ENCODE assay signal across 8 mouse cellular contexts in the genomic region with DNA sequence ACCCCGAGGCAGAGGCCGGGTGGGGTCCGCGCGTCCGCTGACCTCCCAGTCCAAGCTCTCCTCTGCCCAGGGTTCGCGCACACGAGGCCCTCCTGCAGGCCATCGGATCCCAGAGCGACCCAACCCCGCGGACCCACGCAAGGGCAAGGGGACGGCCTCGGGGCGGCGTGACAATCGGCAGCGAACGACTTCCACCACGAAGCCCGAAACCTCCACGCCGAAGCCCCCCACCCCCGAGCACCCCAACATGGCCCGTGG. TPM values are rescaled to one million over a fixed set of nuclear protein-coding genes. Genes with fewer than 3 reads are reported as not detected.
A peak's percentile ranks its signal among the peaks of the same experiment; 100 is the strongest.
DNase-seq lines count a peak whose midpoint lies in the region; ATAC-seq and TF ChIP-seq lines count a peak whose summit lies in the region.

No protein-coding gene starts in this region.

- no peak for TF ChIP-seq CTCF in bone marrow, adult 2 months (IDR thresholded peaks at IDR 0.05; ENCODE audit: control insufficient read depth, insufficient read depth, low read length)

- H3K27ac ChIP-seq in heart, embryonic 13.5 days (replicated peaks) = peak overlapping the region; percentile 90
- H3K27ac ChIP-seq in bone marrow, adult 2 months (ENCODE audit: control insufficient read depth, insufficient read depth, low read depth, low read length, poor library complexity) = peak overlapping the region; percentile 78
- H3K27ac ChIP-seq in midbrain, embryonic 10.5 days (replicated peaks) = peak overlapping the region; percentile 83

- 5% methylated on average over 27 of the region's 27 CpGs for WGBS in heart, embryonic 13.5 days
- WGBS in bone marrow, adult 2 months = 7% methylated on average over 27 of the region's 27 CpGs
- 16% methylated on average over 27 of the region's 27 CpGs for WGBS in midbrain, embryonic 10.5 days

- no peaks in the 10 kb centered on the region for H3K9me3 ChIP-seq in heart, embryonic 13.5 days
- no peaks in the 10 kb centered on the region for H3K9me3 ChIP-seq in midbrain, embryonic 10.5 days (replicated peaks)

- peaks cover 52% of the 10 kb centered on the region for H3K4me1 ChIP-seq in heart, embryonic 13.5 days
- H3K4me1 ChIP-seq in bone marrow, adult 2 months (ENCODE audit: control insufficient read depth, insufficient read depth, low read length) = no peaks in the 10 kb centered on the region
- H3K4me1 ChIP-seq in midbrain, embryonic 10.5 days = peaks cover 15% of the 10 kb centered on the region

- intact Hi-C loops in heart, postnatal 36 days (cut with DNase I) = no loop called here

- no peak for TF ChIP-seq POLR2A in bone marrow, adult 2 months (IDR thresholded peaks at IDR 0.05; ENCODE audit: borderline replicate concordance, control insufficient read depth, low read depth, low read length)

- no peaks in the 10 kb centered on the region for H3K36me3 ChIP-seq in heart, embryonic 13.5 days
- H3K36me3 ChIP-seq in midbrain, embryonic 10.5 days = no peaks in the 10 kb centered on the region

- no peak for ATAC-seq in heart, embryonic 13.5 days (ENCODE audit: extremely low read depth, insufficient number of reproducible peaks, low FRiP score, low TSS enrichment)
- peak; percentile 16 to 23; a peak in 1 of 4 replicates for ATAC-seq in hematopoietic stem cell, adult 5-6 weeks (replicated peaks in 1 of 2; ENCODE audit: insufficient read depth in 1 of 2, low FRiP score in 2 of 2, low TSS enrichment in 1 of 2, low read depth in 1 of 2, poor library complexity in 2 of 2, severe bottlenecking in 2 of 2)
- no peak for ATAC-seq in monocyte, adult 5-6 weeks (replicated peaks; ENCODE audit: insufficient number of reproducible peaks, low FRiP score, low TSS enrichment, poor library complexity, severe bottlenecking)

- peaks cover 6% of the 10 kb centered on the region for H3K27me3 ChIP-seq in heart, embryonic 13.5 days (replicated peaks)
- H3K27me3 ChIP-seq in midbrain, embryonic 10.5 days (ENCODE audit: low read depth, poor library complexity, severe bottlenecking) = peaks cover 56% of the 10 kb centered on the region

- peak overlapping the region; percentile 92 for H3K4me2 ChIP-seq in heart, embryonic 13.5 days

- peak overlapping the region; percentile 79 for H3K4me3 ChIP-seq in heart, embryonic 13.5 days
- peak overlapping the region; percentile 62 for H3K4me3 ChIP-seq in bone marrow, adult 2 months (replicated peaks; ENCODE audit: control insufficient read depth, low read depth, low read length)
- H3K4me3 ChIP-seq in midbrain, embryonic 10.5 days = peak overlapping the region; percentile 76

- DNase-seq in heart, postnatal 36 days = no peak
- no peak for DNase-seq in midbrain, embryonic 10.5 days (ENCODE audit: low spot score)
- DNase-seq in kidney, adult 18-20 months = no peak
- DNase-seq in layer of hippocampus, postnatal 25 days (ENCODE audit: extremely low spot score in 1 of 2, low spot score in 1 of 2) = no peak

- H3K9ac ChIP-seq in heart, embryonic 13.5 days = peak overlapping the region; percentile 93

RNA-seq across cellular contexts. Expression of a gene that starts 0.3 kb away (rescaled TPM):
- 23.2 and 27.2 TPM in 2 replicates for polyA plus RNA-seq in heart, embryonic 13.5 days (2015; fragmentation: Nextera tagmentation; extraction: Ambion mirVana)
- total RNA-seq in heart, postnatal 36 days (2021) = 10 to 100 TPM; 71.4 to 80.4 TPM
- polyA plus RNA-seq in bone marrow, adult 2 months (2011; ENCODE audit: insufficient read depth, insufficient read length, low replicate concordance, missing spikeins) = 24.8 and 26.9 TPM in 2 replicates
- total RNA-seq in hematopoietic stem cell, adult 5-6 weeks (2017) = 4.5 and 7.7 TPM in 2 replicates
- polyA plus RNA-seq in midbrain, embryonic 10.5 days (2016; fragmentation: Nextera tagmentation; extraction: Ambion mirVana) = 3.1 and 3.2 TPM in 2 replicates
- total RNA-seq in monocyte, adult 5-6 weeks (2017) = 6.1 to 14.0 TPM (median 7.8 TPM) in 3 replicates
- 10 to 100 TPM; 39.9 to 46.0 TPM for total RNA-seq in layer of hippocampus, postnatal 25 days (2021)

RNA-seq across cellular contexts. Expression of a gene that starts 35.3 kb away (rescaled TPM):
- polyA plus RNA-seq in heart, embryonic 13.5 days (2015; fragmentation: Nextera tagmentation; extraction: Ambion mirVana) = 91.9 and 102 TPM in 2 replicates
- total RNA-seq in heart, postnatal 36 days (2021) = 10 to 100 TPM; 28.2 to 31.7 TPM
- 28.3 and 30.4 TPM in 2 replicates for polyA plus RNA-seq in bone marrow, adult 2 months (2011; ENCODE audit: insufficient read depth, insufficient read length, low replicate concordance, missing spikeins)
- 68.3 and 98.6 TPM in 2 replicates for total RNA-seq in hematopoietic stem cell, adult 5-6 weeks (2017)
- 168 and 188 TPM in 2 replicates for polyA plus RNA-seq in midbrain, embryonic 10.5 days (2016; fragmentation: Nextera tagmentation; extraction: Ambion mirVana)
- 32.9 to 54.9 TPM (median 49.8 TPM) in 3 replicates for total RNA-seq in monocyte, adult 5-6 weeks (2017)
- total RNA-seq in layer of hippocampus, postnatal 25 days (2021) = 10 to 100 TPM; 57.7 to 61.0 TPM

RNA-seq across cellular contexts. Expression of a gene that starts 37.3 kb away (rescaled TPM):
- 0.09 and 0.14 TPM in 2 replicates for polyA plus RNA-seq in heart, embryonic 13.5 days (2015; fragmentation: Nextera tagmentation; extraction: Ambion mirVana)
- under 1 TPM; 0.19 to 0.72 TPM for total RNA-seq in heart, postnatal 36 days (2021)
- 0.66 TPM in 1 of 2 replicates, not detected in the other for polyA plus RNA-seq in bone marrow, adult 2 months (2011; ENCODE audit: insufficient read depth, insufficient read length, low replicate concordance, missing spikeins)
- not detected in 2 replicates for total RNA-seq in hematopoietic stem cell, adult 5-6 weeks (2017)
- polyA plus RNA-seq in midbrain, embryonic 10.5 days (2016; fragmentation: Nextera tagmentation; extraction: Ambion mirVana) = 7.4 and 12.9 TPM in 2 replicates
- 2.3 to 3.9 TPM (median 3.6 TPM) in 3 replicates for total RNA-seq in monocyte, adult 5-6 weeks (2017)
- total RNA-seq in layer of hippocampus, postnatal 25 days (2021) = 100 to 1,000 TPM; 111 to 117 TPM

Comparison
In these comparisons a context has a peak if more than half of its experiments do, and no peak if none do; other contexts are left out.
1. ATAC-seq: peak in hematopoietic stem cell, adult 5-6 weeks (2 of 2); none in heart, embryonic 13.5 days (single experiment) and monocyte, adult 5-6 weeks (single experiment).
2. RNA of a gene that starts 37.3 kb away (total RNA-seq): 111 to 117 TPM in layer of hippocampus, postnatal 25 days; 2.3 to 3.9 TPM in monocyte, adult 5-6 weeks, 0.19 to 0.72 TPM in heart, postnatal 36 days and not detected in hematopoietic stem cell, adult 5-6 weeks; every median in the first group is over 10 times any median in the second.
3. Peak in every context shown above with its lines, with median percentiles within 50 percentile points of each other: H3K27ac ChIP-seq and H3K4me3 ChIP-seq.